Mouse (Mus musculus) gastrocnemius, adult 8-10 months (tissue): ENCODE results near the gene Col6a5. TPM values are rescaled to one million over a fixed set of nuclear protein-coding genes. Genes with fewer than 3 reads are reported as not detected.
A peak's percentile ranks its signal among the peaks of the same experiment; 100 is the strongest.
"Not testable (repeated sequence)": the region's sequence is repeated elsewhere in the genome, so short reads cannot be mapped to it uniquely, and the experiment has no call there.

Source experiments
- DNase-seq, 2 experiments: peaks; one replicate each; pipeline ENCODE4 v3.0.0; 2022; ENCODE audit warnings: low spot score in 2 of 2
- total RNA-seq, 4 experiments: library from RNA; stranded (reverse); gene quantifications; 2 replicates each; pipeline ENCODE4 v1.2.4; 2022

The Col6a5 gene
- total RNA-seq, 4 experiments from 2014 or later, result 0.09 to 0.13 (median 0.10) TPM; not detected in 1

GRCm38 (mm10) chr9:105910166-105910565, 50.3 kb downstream of the Col6a5 start:
- no peak for DNase-seq

GRCm38 (mm10) chr9:105909352-105909751, 51.1 kb downstream of the Col6a5 start:
- no peak for DNase-seq

- no peak for DNase-seq
Observed at GRCm38 (mm10) chr9:105907411-105907810, 53.0 kb downstream of the Col6a5 start.

- DNase-seq, result no peak
Observed at GRCm38 (mm10) chr9:105887521-105887920, 72.9 kb downstream of the Col6a5 start.

GRCm38 (mm10) chr9:105884656-105885430, 75.6 kb downstream of the Col6a5 start:
- DNase-seq, result no peak

GRCm38 (mm10) chr9:105880743-105881142, 79.7 kb downstream of the Col6a5 start:
- DNase-seq, result peak in 1 of 2 experiments; percentile 5

GRCm38 (mm10) chr9:105878365-105879108, 81.9 kb downstream of the Col6a5 start:
- no peak for DNase-seq

GRCm38 (mm10) chr9:105876124-105876523, 84.3 kb downstream of the Col6a5 start:
- no peak for DNase-seq

- peak; percentile 6 for DNase-seq
Observed at GRCm38 (mm10) chr9:105871643-105872042, 88.8 kb downstream of the Col6a5 start.

- DNase-seq, result peak; percentile 7 to 14
Observed at GRCm38 (mm10) chr9:105857773-105858172, 102.7 kb downstream of the Col6a5 start.

- DNase-seq, result no peak
Observed at GRCm38 (mm10) chr9:105852778-105853065, 107.7 kb downstream of the Col6a5 start.

- peak in 1 of 2 experiments; percentile 16 for DNase-seq
Observed at GRCm38 (mm10) chr9:105852015-105852777, 108.2 kb downstream of the Col6a5 start.

- DNase-seq, result no peak
Observed at GRCm38 (mm10) chr9:105851011-105851410, 109.4 kb downstream of the Col6a5 start.

GRCm38 (mm10) chr9:105848396-105848795, 112.0 kb downstream of the Col6a5 start:
- DNase-seq, result no peak

- DNase-seq, result no peak
Observed at GRCm38 (mm10) chr9:105847261-105847660, 113.2 kb downstream of the Col6a5 start.

- DNase-seq, result not testable (repeated sequence)
Observed at GRCm38 (mm10) chr9:105841386-105841785, 119.1 kb downstream of the Col6a5 start.

- no peak for DNase-seq
Observed at GRCm38 (mm10) chr9:105839147-105839515, 121.3 kb downstream of the Col6a5 start.

GRCm38 (mm10) chr9:105838396-105839146, 121.9 kb downstream of the Col6a5 start:
- no peak for DNase-seq

GRCm38 (mm10) chr9:105835587-105835986, 124.9 kb downstream of the Col6a5 start:
- peak in 1 of 2 experiments; percentile 12 for DNase-seq

- DNase-seq, result no peak
Observed at GRCm38 (mm10) chr9:105834799-105835198, 125.6 kb downstream of the Col6a5 start.

- DNase-seq, result no peak
Observed at GRCm38 (mm10) chr9:105831291-105831690, 129.2 kb downstream of the Col6a5 start.
